Mouse (Mus musculus) heart, postnatal 0 days (tissue): ENCODE measurements at regions not wholly inside any gene's neighbourhood (a gene's known extent, or its start where the extent isn't known, plus 50 kb on each side); places are given as distances from the start of the nearest gene placed in this dataset.

ENCODE experiments used
- ATAC-seq: fragments of 200-750 bp; cut with Nextera tagmentation; 2 replicates; pipeline ENCODE4 v1.8.0; 2017; ENCODE audit warnings: low read depth, moderate number of reproducible peaks, moderate library complexity; ENCODE audit not compliant: insufficient read depth
- DNase-seq: peaks from one replicate; pipeline ENCODE4 v3.0.0-alpha.2; 2016; ENCODE audit warnings: low spot score
- H3K27ac ChIP-seq: fragments of 300-500 bp; sonication (generic); 2 replicates; pipeline ENCODE4 v1.5.1; 2014; ENCODE audit warnings: low read depth, mild to moderate bottlenecking
- H3K27me3 ChIP-seq: fragments of 300-500 bp; sonication (generic); 2 replicates; pipeline ENCODE4 v1.6.1; 2014; ENCODE audit warnings: low read length, mixed read lengths; ENCODE audit not compliant: control insufficient read depth, insufficient read depth
- H3K36me3 ChIP-seq: fragments of 300-500 bp; sonication (generic); replicated peaks from 2 replicates; pipeline ENCODE4 v1.6.1; 2014; ENCODE audit warnings: low read length, mixed read lengths; ENCODE audit not compliant: control insufficient read depth, insufficient read depth
- H3K4me1 ChIP-seq: fragments of 300-500 bp; sonication (generic); 2 replicates; pipeline ENCODE4 v1.6.1; 2014; ENCODE audit warnings: antibody characterized with exemption; ENCODE audit not compliant: control insufficient read depth, insufficient read depth
- H3K4me2 ChIP-seq: fragments of 300-500 bp; sonication (generic); 2 replicates; pipeline ENCODE4 v1.6.1; 2014; ENCODE audit warnings: low read depth, mild to moderate bottlenecking, low read length, moderate library complexity
- H3K4me3 ChIP-seq: fragments of 300-500 bp; sonication (generic); 2 replicates; pipeline ENCODE4 v1.5.1; 2014; ENCODE audit warnings: low read depth, low read length
- H3K9ac ChIP-seq: fragments of 300-500 bp; sonication (generic); replicated peaks from 2 replicates; pipeline ENCODE4 v1.6.1; 2014; ENCODE audit warnings: low read depth, low read length, mixed read lengths
- H3K9me3 ChIP-seq: fragments of 300-500 bp; sonication (generic); replicated peaks from 2 replicates; pipeline ENCODE4 v1.6.1; 2016; ENCODE audit warnings: low read length; ENCODE audit not compliant: control insufficient read depth
- CTCF ChIP-seq: IDR thresholded peaks from 2 replicates; pipeline ENCODE4 v1.5.1; 2016; ENCODE audit warnings: antibody characterized with exemption, control low read depth, low read depth
- EP300 ChIP-seq: IDR thresholded peaks from 2 replicates; pipeline ENCODE4 v1.6.1; 2016; ENCODE audit warnings: antibody characterized with exemption, low read depth
- WGBS: fragments of 180-500 bp; shearing (Covaris S2); extraction: QIAGEN DNeasy Blood & Tissue Kit; methylation state at CpG from one replicate; pipeline ENCODE4 v1.1.7; 2014; 5-methylcytosine and 5-hydroxymethylcytosine counted together

DNA sequence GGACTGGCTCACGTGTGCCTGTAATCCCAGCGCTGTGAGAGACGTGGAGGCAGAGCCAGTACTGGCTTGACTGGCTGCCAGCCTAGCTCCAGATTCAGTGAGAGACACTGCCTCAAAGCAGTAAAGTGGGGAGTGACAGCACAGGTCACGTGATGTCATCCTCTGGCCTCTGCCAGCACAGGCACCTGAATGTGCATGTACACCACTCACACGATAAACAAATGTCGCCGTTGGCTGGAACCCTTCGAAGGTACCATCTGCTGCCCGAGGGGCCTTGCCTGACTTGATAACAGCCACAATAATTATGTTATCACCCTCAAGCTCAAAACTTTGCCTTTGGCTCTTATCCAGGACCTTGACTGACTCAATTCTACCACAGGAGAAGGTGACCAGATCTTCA is 132.4 kb upstream of the Rpl38 start:
- Histone ChIP-seq H3K4me1 (no peaks in the 10 kb centered on the region), H3K9ac (no peak overlapping the region), H3K36me3 (no peaks in the 10 kb centered on the region), H3K27ac (no peak overlapping the region), H3K4me2 (no peak overlapping the region), H3K4me3 (no peak overlapping the region), H3K9me3 (peaks cover 8% of the 10 kb centered on the region; the same call in 1 of the 2 replicates), H3K27me3 (0 out of 2 replicates have a peak, but pooled peaks cover 3% of the 10 kb centered on the region)
- no peak for TF ChIP-seq CTCF
- WGBS, result 76% methylated on average over 9 of the region's 9 CpGs
- DNase-seq (no peak), ATAC-seq (no peak)

DNA sequence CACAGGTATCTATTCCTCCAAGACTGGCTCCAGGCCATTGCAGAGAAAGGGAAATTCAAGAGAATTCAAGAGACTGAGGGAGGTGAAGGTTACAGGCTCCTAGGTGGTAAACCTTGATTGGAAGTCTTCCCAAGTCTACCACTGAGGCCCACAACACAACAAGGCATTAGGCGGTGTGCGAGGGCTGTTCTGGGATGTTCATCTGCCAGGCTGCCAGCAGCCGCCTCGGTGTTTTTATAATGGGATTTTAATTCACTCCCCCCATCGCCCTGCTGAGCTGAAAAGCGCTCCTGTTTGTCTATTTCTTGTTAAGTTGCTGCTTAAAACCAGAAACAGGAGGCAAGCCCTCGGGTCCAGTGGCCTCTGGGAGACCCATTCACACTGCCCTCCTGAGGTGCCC is 133.9 kb upstream of the Rpl38 start:
- Histone ChIP-seq H3K9ac (no peak overlapping the region), H3K4me3 (no peak overlapping the region), H3K4me1 (no peaks in the 10 kb centered on the region), H3K4me2 (no peak overlapping the region), H3K27me3 (0 out of 2 replicates have a peak, but pooled peaks cover 3% of the 10 kb centered on the region), H3K36me3 (no peaks in the 10 kb centered on the region), H3K27ac (no peak overlapping the region), H3K9me3 (0 out of 2 replicates have a peak, but pooled peaks cover 4% of the 10 kb centered on the region)
- no peak for TF ChIP-seq EP300
- no peak for ATAC-seq
- no peak for DNase-seq
- WGBS, result 69% methylated on average over 7 of the region's 7 CpGs

GRCm38 (mm10) chr11:114531241-114531765 is 137.0 kb upstream of the Rpl38 start:
- no peak for DNase-seq

GRCm38 (mm10) chr11:114528937-114529772 is 139.2 kb upstream of the Rpl38 start:
- Histone ChIP-seq H3K27ac (no peak overlapping the region), H3K36me3 (no peaks in the 10 kb centered on the region), H3K4me2 (no peak overlapping the region), H3K27me3 (no peaks in the 10 kb centered on the region), H3K9ac (no peak overlapping the region), H3K4me1 (no peaks in the 10 kb centered on the region), H3K9me3 (no peaks in the 10 kb centered on the region), H3K4me3 (no peak overlapping the region)
- DNase-seq (no peak), ATAC-seq (no peak)
- no peak for TF ChIP-seq CTCF
- no peak for TF ChIP-seq EP300
- WGBS, result 56% methylated on average over 10 of the region's 10 CpGs

More at GRCm38 (mm10) chr11:114531241-114531765, 137.0 kb upstream of the Rpl38 start:
- TF ChIP-seq CTCF, result no peak
- H3K4me3 ChIP-seq, result no peak overlapping the region
- no peaks in the 10 kb centered on the region for H3K4me1 ChIP-seq
- 40% methylated on average over 4 of the region's 4 CpGs for WGBS
- H3K36me3 ChIP-seq, result no peaks in the 10 kb centered on the region
- no peaks in the 10 kb centered on the region for H3K27me3 ChIP-seq
- no peak for ATAC-seq
- H3K9ac ChIP-seq, result no peak overlapping the region
- no peak overlapping the region for H3K27ac ChIP-seq
- H3K4me2 ChIP-seq, result no peak overlapping the region
- 0 out of 2 replicates have a peak, but pooled peaks cover 4% of the 10 kb centered on the region for H3K9me3 ChIP-seq

- TF ChIP-seq CTCF (peak; percentile 97), EP300 (no peak)
- Histone ChIP-seq H3K9me3 (no peaks in the 10 kb centered on the region), H3K9ac (no peak overlapping the region), H3K4me1 (no peaks in the 10 kb centered on the region), H3K27me3 (no peaks in the 10 kb centered on the region), H3K27ac (no peak overlapping the region), H3K4me3 (no peak overlapping the region), H3K4me2 (no peak overlapping the region), H3K36me3 (no peaks in the 10 kb centered on the region)
- ATAC-seq (no peak), DNase-seq (peak; percentile 36)
- 45% methylated on average over 6 of the region's 6 CpGs for WGBS
Measured at GRCm38 (mm10) chr11:114523444-114524238, 144.7 kb upstream of the Rpl38 start.
